Mouse (Mus musculus) heart, adult 2 months (tissue): ENCODE measurements at regions not wholly inside any gene's neighbourhood (a gene's known extent, or its start where the extent isn't known, plus 50 kb on each side); places are given as distances from the start of the nearest gene placed in this dataset.

Source experiments
- CTCF ChIP-seq: fragments of 200-600 bp; IDR thresholded peaks from 2 replicates; pipeline ENCODE4 v1.8.1; 2022; ENCODE audit warnings: antibody characterized with exemption, mild to moderate bottlenecking, moderate library complexity
- POLR2A ChIP-seq: fragments of 200-500 bp; IDR thresholded peaks from 2 replicates; pipeline ENCODE4 v1.6.1; 2011; ENCODE audit warnings: mild to moderate bottlenecking, low read depth, low read length, control low read depth; ENCODE audit not compliant: insufficient read depth

GRCm38 (mm10) chr11:8275203-8275602, 389.1 kb downstream of the Tns3 start:
- TF ChIP-seq POLR2A (no peak), CTCF (no peak)
